Mouse (Mus musculus): ENCODE data around the gene Pknox2.

GRCm38 (mm10) chr9:37080309-37080708 lies 66.9 kb downstream of the Pknox2 start:
- no peak for TF ChIP-seq CTCF (IDR thresholded peaks at IDR 0.05; ENCODE audit: control insufficient read depth, insufficient read depth, low read length)
- TF ChIP-seq POLR2A (IDR thresholded peaks at IDR 0.05; ENCODE audit: borderline replicate concordance, control insufficient read depth, low read depth, low read length): no peak

Data from bone marrow, adult 2 months (tissue).